Mouse (Mus musculus) layer of hippocampus, adult 2 months (tissue): ENCODE measurements around the gene Wbp2nl. TPM values are rescaled to one million over a fixed set of nuclear protein-coding genes. Genes with fewer than 3 reads are reported as not detected.
A peak's percentile ranks its signal among the peaks of the same experiment; 100 is the strongest.

Source experiments
- DNase-seq, 2 experiments: peaks; one replicate each; pipeline ENCODE4 v3.0.0; 2022; ENCODE audit warnings: low spot score in 2 of 2
- H3K27ac ChIP-seq: fragments of 200-600 bp; 2 replicates; pipeline ENCODE4 v1.8.1; 2022
- H3K4me3 ChIP-seq: fragments of 200-600 bp; 2 replicates; pipeline ENCODE4 v1.8.1; 2022; ENCODE audit warnings: mild to moderate bottlenecking
- CTCF ChIP-seq: fragments of 200-600 bp; conservative IDR thresholded peaks from 2 replicates; pipeline ENCODE4 v1.8.1; 2022; ENCODE audit warnings: antibody characterized with exemption, mild to moderate bottlenecking, moderate library complexity
- long read RNA-seq, 2 experiments: library from polyadenylated mRNA; stranded (forward); transcript quantifications; one replicate each; pipeline ENCODE4 v2.0.0; 2021; ENCODE audit warnings: borderline mapping rate in 2 of 2
- total RNA-seq, 2 experiments: library from RNA; stranded (reverse); gene quantifications; 2 replicates each; pipeline ENCODE4 v1.2.3; 2021

Wbp2nl gene
- not detected for total RNA-seq
- long read RNA-seq, experiment 1, result 0 reads
- long read RNA-seq, experiment 2, result 0 reads

DNA sequence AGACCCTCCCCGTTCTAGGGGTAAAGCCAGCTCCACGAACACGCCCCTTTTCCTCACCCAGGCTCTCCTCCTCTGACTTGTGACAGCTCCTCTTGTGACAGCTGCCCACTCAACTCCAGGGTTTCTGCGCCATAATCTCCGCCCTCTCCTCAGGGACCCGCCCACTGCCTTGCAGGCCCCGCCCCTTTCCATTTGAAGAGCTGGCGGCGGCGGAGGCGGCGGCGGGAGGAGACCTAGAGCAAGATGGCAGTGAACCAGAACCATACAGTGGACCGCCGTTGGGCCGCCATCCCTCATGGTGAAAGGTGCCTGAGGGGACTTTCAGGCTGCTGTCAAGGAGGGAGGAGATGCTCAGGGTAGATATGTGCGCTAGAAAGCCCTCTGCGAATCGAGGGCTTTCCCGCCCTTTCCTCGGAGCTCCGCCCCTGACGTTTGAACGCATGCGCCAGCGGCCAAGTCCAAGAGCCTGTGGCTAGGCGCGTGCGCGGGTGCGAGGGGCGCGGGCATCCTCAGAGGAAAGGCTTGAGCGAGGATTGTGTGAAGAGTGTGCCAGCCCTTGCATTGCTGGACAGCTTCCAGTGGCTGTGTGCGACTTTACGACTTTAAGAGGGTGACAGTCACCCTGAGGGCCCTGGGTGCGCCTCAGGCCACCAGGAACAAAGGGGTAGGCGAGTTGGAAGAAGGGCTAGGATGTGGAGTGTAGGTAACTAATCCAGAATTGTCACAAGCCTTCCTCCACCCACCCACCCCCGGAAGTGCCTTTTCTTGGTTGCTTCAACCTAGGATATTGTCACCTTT is at the start of gene Wbp2nl:
Gene Wbp2nl (plus strand): TSS at position 191 of the 798 bp plus-strand sequence.
- DNase-seq, result no peak
- TF ChIP-seq CTCF, result no peak
- Histone ChIP-seq H3K27ac (no peak within 1 kb of the TSS), H3K4me3 (0 out of 2 replicates have a peak within 1 kb of the TSS, but pooled peaks have one; percentile 3)

DNA sequence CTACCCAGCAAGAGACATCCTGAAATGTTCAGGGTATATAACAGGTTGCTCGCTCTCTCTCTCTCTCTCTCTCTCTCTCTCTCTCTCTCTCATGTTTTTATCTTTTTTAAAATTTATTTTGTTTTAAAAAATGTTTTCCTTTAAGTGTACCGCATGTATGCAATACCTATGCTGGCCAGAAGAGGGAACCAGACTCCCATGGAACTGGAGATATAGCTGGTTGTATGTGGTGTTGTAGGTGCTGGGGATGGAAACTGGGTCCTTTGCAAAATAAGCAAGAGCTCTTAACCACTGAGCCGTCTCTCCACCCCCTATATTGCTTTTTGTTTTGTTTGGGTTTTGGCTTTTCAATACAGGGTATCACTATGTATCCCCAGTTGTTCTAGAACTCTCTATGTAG is 47.2 kb upstream of the Wbp2nl start:
- H3K27ac ChIP-seq, result no peak overlapping the region
- TF ChIP-seq CTCF, result peak; percentile 60
- H3K4me3 ChIP-seq, result no peak overlapping the region
- DNase-seq, result no peak

DNA sequence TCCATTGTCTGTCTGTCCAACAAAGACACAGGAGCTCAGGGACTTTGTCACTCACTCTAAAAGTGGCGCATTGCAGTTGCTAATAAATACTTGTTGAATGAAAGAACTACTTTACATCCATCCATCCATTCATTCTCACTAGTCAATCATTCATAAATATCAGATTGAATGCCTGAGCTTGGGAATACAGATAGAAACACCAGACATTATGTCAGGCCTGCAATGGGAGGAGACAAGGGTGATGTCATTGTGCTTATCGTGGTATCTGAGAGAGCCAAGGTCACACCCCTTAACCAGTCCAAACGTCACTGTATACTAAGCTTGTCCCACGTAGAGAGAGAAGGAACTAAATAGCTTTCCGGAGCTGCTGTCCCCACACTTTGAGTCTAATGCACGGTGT is 46.7 kb upstream of the Wbp2nl start, which contains the start of gene 1500009C09Rik:
Gene 1500009C09Rik (plus strand): TSS at position 301 of the 400 bp plus-strand sequence.
- Histone ChIP-seq H3K4me3 (no peak within 1 kb of the TSS), H3K27ac (no peak within 1 kb of the TSS)
- DNase-seq, result no peak
- no peak for TF ChIP-seq CTCF

DNA sequence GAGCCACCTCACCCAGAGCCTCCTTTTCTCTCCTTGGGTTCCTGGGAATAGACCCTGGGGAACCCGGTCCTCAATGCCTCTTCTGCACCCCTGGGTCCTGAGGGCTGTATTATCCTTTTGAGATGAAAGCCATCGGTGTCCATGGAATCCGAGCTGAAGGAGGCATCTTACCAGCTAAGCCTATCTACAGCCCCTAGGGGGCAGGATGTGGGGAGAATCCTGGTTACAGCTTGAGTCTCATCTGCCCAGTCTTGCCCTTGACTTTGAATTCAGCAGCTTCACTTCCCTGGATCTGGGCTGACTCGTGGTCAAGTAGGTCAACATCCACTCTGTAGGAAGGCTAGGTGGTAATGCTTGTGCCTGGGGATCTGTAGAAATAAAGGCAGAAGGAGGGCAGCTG is 43.5 kb upstream of the Wbp2nl start:
- peak; percentile 79 for TF ChIP-seq CTCF
- peak overlapping the region; percentile 98 for H3K27ac ChIP-seq
- peak; percentile 27 to 40 for DNase-seq
- peak overlapping the region; percentile 76 for H3K4me3 ChIP-seq

DNA sequence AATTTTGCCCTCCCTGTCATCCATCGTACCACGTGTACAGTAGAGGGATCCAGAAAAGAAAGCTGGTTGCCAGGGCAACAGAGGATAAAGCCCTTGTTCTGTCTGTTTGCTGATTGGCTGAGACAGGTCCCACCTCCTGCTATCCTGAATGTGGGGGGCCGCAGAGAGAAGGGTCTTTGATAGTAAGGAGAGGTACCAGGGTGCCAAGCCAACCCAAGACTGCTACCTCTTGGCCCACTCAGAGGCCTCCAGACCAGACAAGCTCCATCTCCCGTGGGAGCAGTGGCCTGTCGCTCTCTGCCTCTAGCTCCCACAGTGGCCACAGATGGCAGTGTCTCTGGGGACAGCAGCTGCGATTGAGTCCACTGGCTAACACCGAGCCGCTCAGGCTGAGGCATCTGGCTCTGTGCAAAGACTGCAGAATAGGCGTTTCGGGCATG is 42.8 kb upstream of the Wbp2nl start:
- TF ChIP-seq CTCF, result peak; percentile 68
- Histone ChIP-seq H3K27ac (peak overlapping the region; percentile 98), H3K4me3 (peak overlapping the region; percentile 76)
- DNase-seq, result peak; percentile 79 to 94

DNA sequence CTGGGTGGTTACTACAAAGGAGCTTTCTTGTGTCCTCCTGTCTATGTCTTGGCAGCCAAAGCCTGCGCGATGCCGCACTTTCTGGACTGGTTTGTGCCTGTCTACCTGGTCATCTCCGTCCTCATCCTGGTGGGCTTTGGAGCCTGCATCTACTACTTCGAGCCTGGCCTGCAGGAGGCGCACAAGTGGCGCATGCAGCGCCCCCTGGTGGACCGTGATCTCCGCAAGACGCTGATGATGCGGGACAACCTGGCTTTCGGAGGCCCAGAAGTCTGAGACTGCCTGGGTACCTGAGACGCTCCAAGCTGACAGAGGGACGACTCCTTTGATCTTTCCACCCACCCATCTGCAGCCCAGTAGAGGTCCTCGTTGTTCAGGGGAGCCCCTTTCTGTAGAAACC is 39.2 kb upstream of the Wbp2nl start:
- peak; percentile 50 to 84 for DNase-seq
- no peak overlapping the region for H3K27ac ChIP-seq
- TF ChIP-seq CTCF, result peak; percentile 99
- H3K4me3 ChIP-seq, result no peak overlapping the region

DNA sequence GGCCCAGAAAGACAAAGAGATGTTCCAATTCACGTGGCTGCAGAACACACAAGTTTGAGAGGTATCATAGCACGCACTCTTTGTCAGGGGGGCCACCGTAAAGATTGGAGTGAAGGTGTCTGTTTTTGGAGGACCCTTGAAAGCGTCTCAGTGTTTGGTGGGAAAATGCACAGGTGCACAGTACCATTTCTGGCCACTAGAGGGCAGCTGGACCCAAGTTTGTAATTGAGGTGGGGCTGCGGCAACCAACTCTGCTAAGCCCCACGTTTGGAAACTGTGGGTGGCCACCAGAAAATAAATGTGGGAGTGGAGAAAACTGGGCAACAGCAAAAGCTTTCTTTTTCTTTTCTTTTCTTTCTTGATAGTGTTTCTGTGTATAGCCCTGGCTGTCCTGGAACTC is 32.4 kb upstream of the Wbp2nl start:
- peak; percentile 95 for TF ChIP-seq CTCF
- Histone ChIP-seq H3K27ac (no peak overlapping the region), H3K4me3 (no peak overlapping the region)
- DNase-seq, result peak; percentile 58 to 75

DNA sequence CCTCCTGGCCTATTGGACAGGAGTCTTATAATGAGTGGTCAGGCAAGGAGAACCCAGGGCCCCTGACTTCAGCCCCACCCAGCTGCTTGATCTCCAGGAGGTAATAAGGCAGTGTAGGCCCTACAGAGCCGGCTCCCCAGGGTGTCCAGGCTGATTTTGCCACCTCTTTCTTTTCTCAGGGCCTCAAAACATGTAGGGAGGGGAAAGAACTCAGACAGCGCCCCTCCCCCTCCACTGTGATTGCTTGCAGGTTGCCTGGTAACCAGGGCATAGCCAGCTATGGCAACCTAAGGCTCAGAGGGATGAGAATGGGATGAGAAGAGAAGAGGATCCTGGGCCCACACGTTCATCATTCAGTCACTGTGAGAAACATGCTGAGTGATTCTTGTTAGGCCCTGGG is 30.6 kb upstream of the Wbp2nl start:
- no peak for TF ChIP-seq CTCF
- DNase-seq, result peak; percentile 63 to 67
- H3K27ac ChIP-seq, result peak overlapping the region; percentile 78
- no peak overlapping the region for H3K4me3 ChIP-seq

DNA sequence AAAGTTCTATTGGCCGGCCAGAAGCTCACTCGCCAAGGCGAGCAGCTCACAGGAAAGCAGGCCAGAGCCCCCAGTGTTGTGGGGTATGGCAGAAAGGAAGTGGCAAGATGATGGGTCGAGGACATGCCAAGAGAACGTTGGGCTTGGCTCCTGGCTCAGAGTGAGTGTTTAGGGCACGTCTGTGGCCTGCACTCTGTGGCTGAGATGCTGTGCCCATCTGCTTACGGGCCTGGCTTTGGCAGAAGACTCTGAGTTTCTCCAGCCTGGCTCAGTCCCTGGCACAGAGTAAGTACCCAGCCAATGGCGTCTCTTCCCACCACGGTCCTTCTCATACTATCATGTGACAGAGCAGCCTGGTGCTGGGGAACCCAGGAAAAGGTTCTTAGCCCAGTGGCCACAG is 30.0 kb upstream of the Wbp2nl start:
- no peak for TF ChIP-seq CTCF
- no peak overlapping the region for H3K4me3 ChIP-seq
- peak overlapping the region; percentile 78 for H3K27ac ChIP-seq
- DNase-seq, result no peak

DNA sequence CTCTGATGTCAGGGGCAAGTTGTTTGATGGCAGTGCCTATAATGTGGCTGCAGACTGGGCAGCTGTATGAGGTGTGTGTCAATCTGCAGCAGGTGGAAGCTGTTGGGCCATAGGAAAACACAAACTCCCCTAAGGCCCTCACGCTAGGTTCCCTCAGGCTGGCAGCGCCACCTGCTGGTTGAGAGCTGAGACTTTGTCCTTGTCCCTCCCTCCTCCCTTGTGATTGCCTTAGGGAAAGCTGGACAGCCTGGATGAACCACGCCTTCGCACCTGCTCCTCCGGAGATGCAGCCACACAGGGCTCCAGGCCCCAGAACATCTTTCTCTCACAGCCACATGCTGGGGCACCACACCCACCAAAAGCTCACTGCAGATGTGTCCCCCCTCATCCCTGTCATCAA is 27.6 kb upstream of the Wbp2nl start:
- TF ChIP-seq CTCF, result peak; percentile 94
- peak; percentile 60 to 82 for DNase-seq
- Histone ChIP-seq H3K27ac (no peak overlapping the region), H3K4me3 (no peak overlapping the region)

DNA sequence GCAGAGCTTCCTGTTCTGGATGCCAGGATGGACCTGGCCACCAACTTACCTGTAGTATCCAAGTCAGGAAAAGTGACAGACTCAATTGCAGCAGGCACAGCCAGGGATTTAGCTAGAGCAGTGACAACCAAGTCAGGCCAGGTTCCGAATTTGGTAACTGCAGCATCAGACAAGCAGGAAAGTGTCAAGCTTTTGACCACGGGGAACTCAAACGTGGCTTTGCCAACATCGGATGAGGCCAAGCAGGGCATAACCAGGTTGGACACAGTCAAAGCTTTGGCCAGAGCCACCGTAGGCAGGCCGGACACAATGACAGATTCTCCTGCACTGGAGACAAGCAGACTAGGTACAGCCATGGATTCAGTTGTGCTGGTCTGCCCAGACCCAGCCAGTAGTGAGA is 26.5 kb upstream of the Wbp2nl start:
- no peak overlapping the region for H3K27ac ChIP-seq
- H3K4me3 ChIP-seq, result no peak overlapping the region
- no peak for DNase-seq
- TF ChIP-seq CTCF, result no peak

DNA sequence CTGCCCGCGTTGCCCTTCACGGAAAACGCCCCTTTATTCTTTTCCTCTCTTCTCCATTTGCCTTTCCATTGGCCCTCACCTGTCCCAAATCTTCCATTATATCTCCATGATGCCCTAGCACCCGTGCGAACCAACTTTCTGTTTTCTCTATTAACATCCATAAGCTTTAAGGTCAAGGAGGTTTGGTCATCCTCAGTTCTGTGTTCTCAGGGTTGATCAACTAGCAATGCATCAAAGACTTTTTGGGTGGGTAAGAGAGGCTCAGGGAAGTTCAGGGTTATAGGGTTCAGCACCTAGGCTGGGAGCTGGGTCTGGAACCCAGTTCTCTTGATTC is 24.2 kb upstream of the Wbp2nl start, which contains the start of gene Sept3:
Gene Sept3 (plus strand): TSS at position 301 of the 334 bp plus-strand sequence.
- Histone ChIP-seq H3K4me3 (peak within 1 kb of the TSS; percentile 86), H3K27ac (peak within 1 kb of the TSS; percentile 97)
- DNase-seq, result no peak
- TF ChIP-seq CTCF, result no peak

DNA sequence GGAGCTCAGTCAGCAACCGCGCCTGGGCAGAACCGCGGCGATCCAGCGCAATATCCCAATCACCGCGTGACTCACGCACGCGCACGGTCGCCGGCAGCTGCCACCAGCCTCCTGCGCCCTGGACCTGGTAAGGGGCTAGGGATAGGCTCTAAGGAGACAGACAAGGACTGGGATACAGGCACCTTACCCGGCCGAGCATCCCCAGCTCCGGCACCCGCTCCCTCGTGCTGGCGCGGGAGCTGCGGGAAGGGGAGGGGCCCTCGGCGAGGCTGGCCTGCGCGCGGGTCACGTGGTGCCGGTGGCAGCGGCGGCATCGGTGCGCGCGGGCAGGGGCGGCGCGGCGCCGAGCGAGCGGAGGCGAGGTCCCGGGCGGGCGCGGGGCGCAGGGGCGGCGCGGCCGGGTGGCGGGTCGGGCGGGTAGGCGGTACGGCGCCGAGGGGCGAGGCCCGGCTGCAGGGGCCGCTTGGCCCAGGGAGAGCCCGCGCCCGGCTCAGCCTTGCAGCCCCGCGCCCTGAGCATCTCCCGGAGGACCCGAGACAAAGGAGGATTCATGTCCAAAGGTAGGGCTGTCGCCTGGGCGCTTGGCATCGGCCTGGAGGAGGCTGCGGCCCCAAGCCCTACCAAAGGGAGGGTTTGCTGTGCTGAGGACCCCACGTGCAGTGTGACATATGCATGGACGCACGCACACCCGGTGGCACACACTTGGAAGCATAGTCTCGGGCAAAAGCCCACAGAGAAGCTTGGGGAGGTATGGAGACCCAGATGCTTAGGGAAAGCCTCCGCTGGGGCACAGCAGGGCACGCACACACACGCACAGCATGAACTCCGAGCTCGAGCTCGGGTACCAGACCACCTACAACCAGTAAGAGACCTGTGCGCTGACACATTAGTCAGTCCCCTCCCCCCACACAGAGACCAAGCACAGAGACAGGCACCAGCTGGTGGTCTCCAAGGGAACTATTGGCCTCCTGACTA is 23.5 kb upstream of the Wbp2nl start:
- TF ChIP-seq CTCF, result no peak
- H3K27ac ChIP-seq, result peak overlapping the region; percentile 97
- H3K4me3 ChIP-seq, result peak overlapping the region; percentile 86
- peak; percentile 62 to 78 for DNase-seq
